Mouse (Mus musculus) testis, adult 2 months (tissue): Measurements from ENCODE around the gene Hoxa3. TPM values are rescaled to one million over a fixed set of nuclear protein-coding genes. Genes with fewer than 3 reads are reported as not detected.

Experiments
- H3K27ac ChIP-seq: fragments of 200-500 bp; 2 replicates; pipeline ENCODE4 v1.5.1; 2012; ENCODE audit warnings: low read depth, low read length; ENCODE audit not compliant: control insufficient read depth, insufficient read depth
- H3K27me3 ChIP-seq: fragments of 200-500 bp; 2 replicates; pipeline ENCODE4 v1.6.1; 2012; ENCODE audit warnings: mild to moderate bottlenecking, low read length, moderate library complexity; ENCODE audit not compliant: control insufficient read depth, insufficient read depth
- H3K36me3 ChIP-seq: fragments of 200-500 bp; 2 replicates; pipeline ENCODE4 v1.6.1; 2012; ENCODE audit warnings: mild to moderate bottlenecking, low read length; ENCODE audit not compliant: control insufficient read depth, insufficient read depth
- H3K4me1 ChIP-seq: fragments of 200-500 bp; 2 replicates; pipeline ENCODE4 v1.6.1; 2012; ENCODE audit warnings: low read length; ENCODE audit not compliant: control insufficient read depth, insufficient read depth
- H3K4me3 ChIP-seq: fragments of 200-500 bp; 2 replicates; pipeline ENCODE4 v1.5.1; 2012; ENCODE audit warnings: low read depth, mild to moderate bottlenecking, low read length, moderate library complexity, mixed read lengths; ENCODE audit not compliant: control insufficient read depth
- CTCF ChIP-seq: fragments of 200-500 bp; IDR thresholded peaks from 2 replicates; pipeline ENCODE4 v1.5.1; 2012; ENCODE audit warnings: low read depth, mild to moderate bottlenecking, inconsistent platforms, low read length, moderate library complexity; ENCODE audit not compliant: control insufficient read depth, insufficient read depth, insufficient replicate concordance
- POLR2A ChIP-seq: fragments of 200-500 bp; IDR thresholded peaks from 2 replicates; pipeline ENCODE4 v1.6.1; 2012; ENCODE audit warnings: low read depth, mild to moderate bottlenecking, inconsistent platforms, low read length, moderate library complexity; ENCODE audit not compliant: control insufficient read depth
- polyA plus RNA-seq: library from polyadenylated mRNA; depleted of rRNA; stranded (reverse); fragments of >200 nt; gene quantifications from 2 replicates; pipeline ENCODE4 v1.2.3, GENCODE M21; 2012

Hoxa3 gene
- polyA plus RNA-seq, 1 experiment = 5.8 TPM

DNA sequence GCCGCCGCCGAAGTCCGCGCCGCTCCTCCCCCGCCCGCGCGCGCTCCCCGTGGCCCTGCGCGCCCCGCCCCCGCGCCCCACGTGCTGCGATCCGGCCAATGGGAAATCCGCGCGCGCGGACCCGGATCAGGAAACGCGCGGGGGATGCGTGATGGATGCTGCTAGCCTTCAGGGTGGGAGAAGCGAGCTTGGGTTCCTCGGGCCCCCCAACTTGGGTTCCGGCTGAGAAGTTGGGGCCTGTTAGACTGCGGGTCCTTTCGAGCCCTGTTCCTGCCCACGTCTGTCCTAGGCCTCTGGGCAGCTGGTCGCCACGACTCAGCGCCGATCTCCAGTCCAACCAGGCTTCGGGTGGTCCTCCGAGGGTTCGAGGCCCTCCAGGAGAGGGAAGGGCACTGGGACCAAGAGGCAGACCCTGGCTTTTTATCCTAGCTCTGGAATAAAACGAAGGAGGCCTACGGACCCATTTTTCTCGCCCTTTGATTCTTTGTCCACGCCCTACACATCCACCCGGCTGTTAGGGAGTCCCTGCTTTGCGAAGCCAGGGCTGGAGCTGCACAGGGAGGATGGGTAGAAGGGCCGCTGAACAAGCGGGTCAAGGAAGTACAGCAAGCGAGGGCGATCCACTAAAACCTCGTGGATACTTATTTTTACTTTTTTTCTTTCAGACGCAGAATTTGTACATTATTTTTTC lies 21.1 kb downstream of the Hoxa3 start:
- Histone ChIP-seq H3K4me3 (peak overlapping the region; percentile 96), H3K27me3 (no peaks in the 10 kb centered on the region), H3K4me1 (peaks cover 10% of the 10 kb centered on the region), H3K36me3 (no peaks in the 10 kb centered on the region), H3K27ac (peak overlapping the region; percentile 69)
- TF ChIP-seq POLR2A (peak; percentile 45; the same call in 1 of the 2 replicates), CTCF (no peak)

GRCm38 (mm10) chr6:52190906-52191810 lies 22.0 kb downstream of the Hoxa3 start, which contains the start of gene Hoxa4:
Gene Hoxa4 (minus strand): TSS chr6:52191753.
- no peaks in the 10 kb centered on the region for H3K36me3 ChIP-seq
- H3K27ac ChIP-seq = peak within 1 kb of the TSS; percentile 69
- H3K4me3 ChIP-seq = peak within 1 kb of the TSS; percentile 96
- peaks cover 10% of the 10 kb centered on the region for H3K4me1 ChIP-seq
- TF ChIP-seq POLR2A (no peak), CTCF (no peak)
- H3K27me3 ChIP-seq = no peaks in the 10 kb centered on the region

- H3K36me3 ChIP-seq = no peaks in the 10 kb centered on the region
- no peak for TF ChIP-seq CTCF
- TF ChIP-seq POLR2A = no peak
- H3K4me1 ChIP-seq = peaks cover 11% of the 10 kb centered on the region
- no peaks in the 10 kb centered on the region for H3K27me3 ChIP-seq
- H3K4me3 ChIP-seq = peak overlapping the region; percentile 87
- H3K27ac ChIP-seq = peak overlapping the region; percentile 58
Measured at GRCm38 (mm10) chr6:52190410-52190809, 22.7 kb downstream of the Hoxa3 start.

- no peaks in the 10 kb centered on the region for H3K36me3 ChIP-seq
- no peak overlapping the region; the same call in 1 of the 2 replicates for H3K4me3 ChIP-seq
- H3K27me3 ChIP-seq = no peaks in the 10 kb centered on the region
- H3K4me1 ChIP-seq = peaks cover 13% of the 10 kb centered on the region
- peak overlapping the region; percentile 58 for H3K27ac ChIP-seq
- TF ChIP-seq CTCF (no peak), POLR2A (no peak)
Measured at GRCm38 (mm10) chr6:52189909-52190308, 23.2 kb downstream of the Hoxa3 start.

- Histone ChIP-seq H3K4me1 (peaks cover 13% of the 10 kb centered on the region), H3K27ac (no peak overlapping the region), H3K36me3 (no peaks in the 10 kb centered on the region), H3K27me3 (no peaks in the 10 kb centered on the region), H3K4me3 (no peak overlapping the region)
- TF ChIP-seq POLR2A (no peak), CTCF (no peak)
Measured at GRCm38 (mm10) chr6:52189172-52189591, 24.0 kb downstream of the Hoxa3 start.

GRCm38 (mm10) chr6:52186500-52186899 lies 26.6 kb downstream of the Hoxa3 start:
- peaks cover 6% of the 10 kb centered on the region for H3K4me1 ChIP-seq

GRCm38 (mm10) chr6:52185834-52186233 lies 27.3 kb downstream of the Hoxa3 start:
- H3K27me3 ChIP-seq = no peaks in the 10 kb centered on the region
- peaks cover 6% of the 10 kb centered on the region for H3K4me1 ChIP-seq
- TF ChIP-seq CTCF = no peak
- no peak for TF ChIP-seq POLR2A
- no peaks in the 10 kb centered on the region for H3K36me3 ChIP-seq
- H3K4me3 ChIP-seq = no peak overlapping the region
- no peak overlapping the region for H3K27ac ChIP-seq

More at GRCm38 (mm10) chr6:52186500-52186899, 26.6 kb downstream of the Hoxa3 start:
- H3K4me3 ChIP-seq = no peak overlapping the region
- no peak overlapping the region for H3K27ac ChIP-seq
- no peaks in the 10 kb centered on the region for H3K27me3 ChIP-seq
- no peaks in the 10 kb centered on the region for H3K36me3 ChIP-seq
- TF ChIP-seq CTCF = no peak
- no peak for TF ChIP-seq POLR2A
